Mouse (Mus musculus) kidney, adult 8-10 months (tissue): ENCODE data around the gene Scgb2b20.
A peak's percentile ranks its signal among the peaks of the same experiment; 100 is the strongest.
"Not testable (repeated sequence)": the region's sequence is repeated elsewhere in the genome, so short reads cannot be mapped to it uniquely, and the experiment has no call there.

Experiments used
- DNase-seq, 2 experiments: peaks; one replicate each; pipeline ENCODE4 v3.0.0; 2022

Gene Scgb2b20

DNA sequence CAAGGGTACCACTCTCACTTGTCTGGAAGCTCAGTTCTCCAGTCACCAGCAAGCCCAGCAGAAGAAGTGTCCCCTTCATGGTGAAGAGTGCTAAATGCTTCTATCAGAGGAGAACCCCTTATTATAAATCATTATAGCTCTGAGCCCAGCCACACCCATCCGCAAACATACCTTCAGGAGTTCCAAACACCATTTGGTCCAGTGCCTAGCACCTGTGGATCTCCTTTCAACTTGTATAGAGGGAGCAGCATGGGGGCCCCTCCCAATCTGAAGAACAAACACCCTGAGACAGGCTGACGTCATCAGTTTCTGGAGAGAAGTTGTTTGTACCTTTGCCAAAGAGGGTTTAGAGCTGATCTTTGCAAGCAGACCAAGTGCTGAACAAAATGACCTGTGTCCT, at the start of gene Scgb2b20:
Gene Scgb2b20 (minus strand): TSS at position 101 of the 400 bp plus-strand sequence.
- DNase-seq: not testable (repeated sequence)

DNA sequence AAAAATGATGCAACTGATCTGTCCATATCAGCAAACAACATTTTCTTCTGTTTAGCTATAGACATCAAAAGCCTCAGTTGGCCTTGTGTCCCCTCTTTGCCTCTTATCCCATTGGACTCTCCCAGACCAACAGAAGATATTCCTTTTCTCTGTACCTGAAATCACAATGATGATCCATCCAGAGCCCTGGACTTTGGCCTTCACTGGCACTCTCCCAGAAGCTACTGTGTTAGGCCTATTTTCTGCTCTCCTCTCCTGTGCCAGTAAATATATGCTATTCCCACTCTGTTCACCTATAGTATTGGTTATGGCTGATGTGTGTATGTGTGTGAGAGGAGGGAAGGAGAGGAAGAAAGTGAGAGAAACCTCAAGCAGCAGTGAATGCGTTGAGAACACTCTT, 43.6 kb upstream of the Scgb2b20 start:
- peak in 1 of 2 experiments; percentile 51 for DNase-seq

DNA sequence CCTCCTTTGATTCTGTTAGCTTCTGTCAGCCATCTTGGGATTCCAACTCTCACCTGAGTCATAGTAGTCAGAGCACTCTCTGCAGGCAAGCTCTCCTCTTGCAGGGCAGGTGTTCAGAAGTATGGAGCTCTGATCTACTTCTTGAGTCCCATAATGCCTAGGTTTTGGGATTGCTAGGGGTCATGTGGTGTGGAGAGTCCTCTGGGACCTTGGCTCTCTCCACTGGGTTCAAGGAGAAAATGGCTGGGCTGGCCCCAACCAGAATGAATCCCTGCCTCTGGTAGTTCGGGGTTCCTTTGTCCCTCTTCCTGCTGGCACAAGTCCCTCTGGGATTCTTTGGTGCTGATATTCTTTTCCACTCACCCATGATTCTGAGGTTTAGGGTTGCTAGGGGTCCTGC, 35.5 kb upstream of the Scgb2b20 start:
- DNase-seq: no peak

DNA sequence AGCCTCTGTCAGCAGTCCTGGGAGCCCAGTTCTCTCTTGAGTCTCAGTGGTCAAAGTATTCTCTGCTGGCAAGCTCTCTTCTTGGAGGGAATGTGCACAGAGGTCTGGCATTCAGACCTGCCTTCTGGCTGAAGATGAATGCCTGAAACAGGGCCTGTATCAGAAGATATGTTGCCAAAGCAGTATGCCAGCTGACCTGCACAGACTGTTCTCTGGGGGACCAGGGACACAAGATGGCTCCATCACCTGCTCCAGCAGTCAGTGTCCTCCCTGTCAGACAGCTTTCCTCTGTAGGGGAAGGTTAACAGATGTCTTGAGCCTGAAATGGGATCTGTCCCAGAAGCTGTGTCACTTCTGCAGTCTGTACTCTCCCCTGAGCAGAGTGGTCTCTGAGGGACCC, 33.6 kb upstream of the Scgb2b20 start:
- DNase-seq: not testable (repeated sequence)

DNA sequence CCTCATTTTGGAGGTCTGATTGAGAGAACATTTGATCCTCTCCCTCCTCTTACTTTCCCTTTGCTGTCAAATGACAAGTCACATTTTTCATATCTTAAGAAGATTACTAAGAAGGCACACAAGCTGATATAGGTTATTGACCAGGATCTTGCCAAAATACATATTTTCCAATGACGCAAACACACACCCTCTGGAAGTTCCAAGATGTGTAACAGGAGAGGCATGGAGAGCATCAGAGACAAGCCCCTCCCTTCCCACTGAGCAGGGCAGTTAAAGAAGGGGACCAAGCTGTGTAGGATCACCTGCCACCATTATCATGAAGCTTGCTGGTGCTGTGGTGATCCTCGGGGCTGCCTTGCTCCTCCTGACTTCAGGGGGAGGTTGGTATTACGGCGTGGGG, 6.8 kb upstream of the Scgb2b20 start, which contains the start of gene Scgb1b20:
Gene Scgb1b20 (plus strand): TSS at position 301 of the 400 bp plus-strand sequence.
- not testable (repeated sequence) for DNase-seq
